Mouse (Mus musculus): Measurements from ENCODE around the gene Larp1.

- TF ChIP-seq CTCF (conservative IDR thresholded peaks at IDR 0.05; ENCODE audit: low read length) (no peak), NANOG (IDR thresholded peaks at IDR 0.05; ENCODE audit: borderline replicate concordance, low read length) (no peak)
Measured at GRCm38 (mm10) chr11:57977681-57978080, 31.2 kb upstream of the Larp1 start.

Measured in E14TG2a.4 (cell line).